Mouse (Mus musculus) B cell, adult 2 months (primary cell): ENCODE data around the gene Ppid.

Experiments
- DNase-seq, 2 experiments: peaks; one replicate each; pipeline ENCODE4 v3.0.0; 2022

Gene Ppid

GRCm38 (mm10) chr3:79590863-79591792 lies at the start of gene Ppid:
Ppid (plus strand) TSS chr3:79591342.
- DNase-seq: peak; percentile 80 to 83

GRCm38 (mm10) chr3:79542585-79542984 lies 48.6 kb upstream of the Ppid start:
- DNase-seq: no peak

GRCm38 (mm10) chr3:79548681-79549437 lies 42.3 kb upstream of the Ppid start:
- DNase-seq: no peak

- DNase-seq: no peak
Measured at GRCm38 (mm10) chr3:79549751-79550393, 41.3 kb upstream of the Ppid start.

- DNase-seq: no peak
Measured at GRCm38 (mm10) chr3:79551826-79552552, 39.2 kb upstream of the Ppid start.

- DNase-seq: no peak
Measured at GRCm38 (mm10) chr3:79553779-79554178, 37.4 kb upstream of the Ppid start.

GRCm38 (mm10) chr3:79555061-79555460 lies 36.1 kb upstream of the Ppid start:
- DNase-seq: no peak

GRCm38 (mm10) chr3:79559021-79559772 lies 31.9 kb upstream of the Ppid start:
- DNase-seq: no peak

- DNase-seq: no peak
Measured at GRCm38 (mm10) chr3:79559773-79560045, 31.4 kb upstream of the Ppid start.

GRCm38 (mm10) chr3:79560555-79560954 lies 30.6 kb upstream of the Ppid start:
- DNase-seq: no peak

- DNase-seq: no peak
Measured at GRCm38 (mm10) chr3:79561784-79562715, 29.1 kb upstream of the Ppid start.

- no peak for DNase-seq
Measured at GRCm38 (mm10) chr3:79563511-79563910, 27.6 kb upstream of the Ppid start.

GRCm38 (mm10) chr3:79564875-79565606 lies 26.1 kb upstream of the Ppid start:
- no peak for DNase-seq

- DNase-seq: no peak
Measured at GRCm38 (mm10) chr3:79566716-79567691, 24.1 kb upstream of the Ppid start.

GRCm38 (mm10) chr3:79567703-79568362 lies 23.3 kb upstream of the Ppid start, which contains the start of gene Fnip2:
Fnip2 (minus strand) TSS chr3:79567796.
- peak in 1 of 2 experiments; percentile 24 for DNase-seq

- DNase-seq: peak; percentile 60 to 73
Measured at GRCm38 (mm10) chr3:79568629-79569350, 22.4 kb upstream of the Ppid start.

GRCm38 (mm10) chr3:79569351-79569681 lies 21.8 kb upstream of the Ppid start:
- DNase-seq: no peak

- DNase-seq: no peak
Measured at GRCm38 (mm10) chr3:79572399-79572798, 18.7 kb upstream of the Ppid start.
